Mouse (Mus musculus): Measurements from ENCODE around the gene Trip10.

DNA sequence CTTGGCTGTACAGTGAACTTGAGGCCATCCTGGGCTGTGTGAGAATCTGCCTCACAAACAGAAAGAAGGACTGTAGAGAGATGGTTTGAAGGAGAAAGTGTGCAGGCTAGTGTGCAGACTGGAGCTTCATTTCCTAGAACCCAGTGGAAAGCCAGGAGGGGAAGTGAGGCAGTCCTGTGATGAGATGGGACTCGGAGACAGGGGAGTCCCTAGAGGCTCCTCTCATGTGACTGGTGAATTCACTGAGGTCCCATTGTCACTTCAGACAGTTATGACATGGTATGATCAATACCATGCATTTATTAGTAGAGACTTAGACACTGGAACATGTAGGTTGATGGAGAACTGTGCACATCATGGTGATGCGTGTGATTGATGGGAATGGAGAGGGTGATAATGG, 43.0 kb downstream of the Trip10 start:
- TF ChIP-seq CTCF (IDR thresholded peaks at IDR 0.05; ENCODE audit: extremely low read depth, insufficient read length, insufficient replicate concordance, low read depth, low read length) (no peak), POLR2A (IDR thresholded peaks at IDR 0.05; ENCODE audit: low read depth, low read length) (no peak)

Measured in small intestine, adult 2 months (tissue).